Mouse (Mus musculus) heart, adult 2 months (tissue): ENCODE measurements around the gene Cnot9. TPM values are rescaled to one million over a fixed set of nuclear protein-coding genes. Genes with fewer than 3 reads are reported as not detected.

ENCODE experiments used
- DNase-seq, 2 experiments: peaks; one replicate each; pipeline ENCODE4 v3.0.0; 2021
- H3K27ac ChIP-seq: fragments of 200-600 bp; 2 replicates; pipeline ENCODE4 v1.8.1; 2022
- H3K27me3 ChIP-seq: fragments of 200-500 bp; 2 replicates; pipeline ENCODE4 v1.6.1; 2012; ENCODE audit warnings: mild to moderate bottlenecking, low read length, inconsistent platforms, mixed read lengths; ENCODE audit not compliant: control insufficient read depth, insufficient read depth
- H3K36me3 ChIP-seq: fragments of 200-500 bp; 2 replicates; pipeline ENCODE4 v1.6.1; 2012; ENCODE audit warnings: low read length, inconsistent platforms; ENCODE audit not compliant: control insufficient read depth, insufficient read depth
- H3K4me1 ChIP-seq: fragments of 200-500 bp; 2 replicates; pipeline ENCODE4 v1.6.1; 2011; ENCODE audit warnings: low read length; ENCODE audit not compliant: control insufficient read depth, insufficient read depth
- H3K4me3 ChIP-seq: fragments of 200-600 bp; 2 replicates; pipeline ENCODE4 v1.8.1; 2022
- H3K79me2 ChIP-seq: fragments of 200-500 bp; replicated peaks from 2 replicates; pipeline ENCODE4 v1.6.1; 2012; ENCODE audit warnings: mild to moderate bottlenecking, inconsistent platforms, low read length, moderate library complexity, mixed read lengths; ENCODE audit not compliant: control insufficient read depth, insufficient read depth
- H3K9ac ChIP-seq: fragments of 200-500 bp; 2 replicates; pipeline ENCODE4 v1.6.1; 2012; ENCODE audit warnings: low read depth, mild to moderate bottlenecking, control low read depth, inconsistent platforms, low read length, mixed read lengths
- CTCF ChIP-seq: fragments of 200-600 bp; IDR thresholded peaks from 2 replicates; pipeline ENCODE4 v1.8.1; 2022; ENCODE audit warnings: antibody characterized with exemption, mild to moderate bottlenecking, moderate library complexity
- EP300 ChIP-seq: fragments of 200-500 bp; IDR thresholded peaks from 2 replicates; pipeline ENCODE4 v1.6.1; 2011; ENCODE audit warnings: low read depth, low read length, control low read depth; ENCODE audit not compliant: insufficient read depth
- POLR2A ChIP-seq: fragments of 200-500 bp; IDR thresholded peaks from 2 replicates; pipeline ENCODE4 v1.6.1; 2011; ENCODE audit warnings: mild to moderate bottlenecking, low read depth, low read length, control low read depth; ENCODE audit not compliant: insufficient read depth
- WGBS: fragments of 180-500 bp; shearing (Covaris S2); methylation state at CpG from one replicate; pipeline ENCODE4 v1.1.7; 2018; 5-methylcytosine and 5-hydroxymethylcytosine counted together
- intact Hi-C: fragments of 180-260 bp; cut with DNase I; formaldehyde crosslinking; loops from one replicate; pipeline ENCODE4 v1.15.1; 2025
- polyA plus RNA-seq: library from polyadenylated mRNA; depleted of rRNA; stranded (reverse); fragments of >200 nt; gene quantifications from 2 replicates; pipeline ENCODE4 v1.2.3, GENCODE M21; 2012
- total RNA-seq, 2 experiments: library from RNA; stranded (reverse); gene quantifications; 2 replicates each; pipeline ENCODE4 v1.2.3; 2021

The Cnot9 gene
- total and polyA plus RNA-seq, 3 experiments, result 10.0 to 12.6 (median 11.8) TPM

- H3K4me3 ChIP-seq, result no peak overlapping the region
- no peaks in the 10 kb centered on the region; the same call in 1 of the 2 replicates for H3K36me3 ChIP-seq
- intact Hi-C loops, result no loop called here
- 93% methylated on average over 7 of the region's 7 CpGs for WGBS
- H3K9ac ChIP-seq, result no peak overlapping the region
- TF ChIP-seq CTCF (no peak), POLR2A (no peak), EP300 (no peak)
- H3K27me3 ChIP-seq, result no peaks in the 10 kb centered on the region
- no peaks in the 10 kb centered on the region for H3K79me2 ChIP-seq
- no peaks in the 10 kb centered on the region for H3K4me1 ChIP-seq
- no peak for DNase-seq
- no peak overlapping the region for H3K27ac ChIP-seq
Observed at GRCm38 (mm10) chr1:74528589-74528988, 22.7 kb downstream of the Cnot9 start.

- 0 out of 2 replicates have a peak, but pooled peaks cover 2% of the 10 kb centered on the region for H3K27me3 ChIP-seq
- H3K9ac ChIP-seq, result no peak overlapping the region
- H3K27ac ChIP-seq, result no peak overlapping the region
- no peak for TF ChIP-seq POLR2A
- TF ChIP-seq EP300, result no peak
- no peak for TF ChIP-seq CTCF
- no peak overlapping the region for H3K4me3 ChIP-seq
- no peaks in the 10 kb centered on the region for H3K79me2 ChIP-seq
- DNase-seq, result no peak
- no peaks in the 10 kb centered on the region for H3K4me1 ChIP-seq
- no peaks in the 10 kb centered on the region for H3K36me3 ChIP-seq
- intact Hi-C loops, result no loop called here
Observed at GRCm38 (mm10) chr1:74538650-74539049, 32.8 kb downstream of the Cnot9 start.

- no peak for DNase-seq
- Histone ChIP-seq H3K27ac (no peak within 1 kb of the TSS), H3K9ac (no peak within 1 kb of the TSS), H3K79me2 (no peaks in the 10 kb centered on the region), H3K4me1 (no peaks in the 10 kb centered on the region), H3K27me3 (0 out of 2 replicates have a peak, but pooled peaks cover 2% of the 10 kb centered on the region), H3K4me3 (no peak within 1 kb of the TSS), H3K36me3 (no peaks in the 10 kb centered on the region)
- WGBS, result 20% methylated on average over 6 of the region's 6 CpGs
- intact Hi-C loops, result no loop called here
- TF ChIP-seq EP300, result no peak
- no peak for TF ChIP-seq POLR2A
- TF ChIP-seq CTCF, result no peak
Observed at GRCm38 (mm10) chr1:74542451-74542961, 36.6 kb downstream of the Cnot9 start, which contains the start of gene Plcd4. Gene Plcd4, plus strand, starts transcription at chr1:74542888.

GRCm38 (mm10) chr1:74544184-74544583 is 38.3 kb downstream of the Cnot9 start, which contains the start of gene Usp37:
Gene Usp37, minus strand, starts transcription at chr1:74544284.
- WGBS, result 76% methylated on average over 4 of the region's 4 CpGs
- no peak within 1 kb of the TSS for H3K4me3 ChIP-seq
- 0 out of 2 replicates have a peak, but pooled peaks cover 2% of the 10 kb centered on the region for H3K27me3 ChIP-seq
- TF ChIP-seq EP300, result no peak
- TF ChIP-seq CTCF, result no peak
- no peak for TF ChIP-seq POLR2A
- no peaks in the 10 kb centered on the region for H3K36me3 ChIP-seq
- no peak within 1 kb of the TSS for H3K27ac ChIP-seq
- intact Hi-C loops, result no loop called here
- DNase-seq, result no peak
- no peaks in the 10 kb centered on the region for H3K4me1 ChIP-seq
- no peak within 1 kb of the TSS for H3K9ac ChIP-seq
- no peaks in the 10 kb centered on the region for H3K79me2 ChIP-seq

- DNase-seq, result no peak
- intact Hi-C loops, result no loop called here
- Histone ChIP-seq H3K79me2 (no peaks in the 10 kb centered on the region), H3K4me3 (no peak overlapping the region), H3K27me3 (no peaks in the 10 kb centered on the region), H3K27ac (no peak overlapping the region), H3K9ac (no peak overlapping the region), H3K4me1 (no peaks in the 10 kb centered on the region), H3K36me3 (no peaks in the 10 kb centered on the region)
- 82% methylated on average over 5 of the region's 5 CpGs for WGBS
- TF ChIP-seq EP300 (no peak), POLR2A (no peak), CTCF (no peak)
Observed at GRCm38 (mm10) chr1:74559061-74559460, 53.2 kb downstream of the Cnot9 start.

- H3K9ac ChIP-seq, result no peak overlapping the region
- no peaks in the 10 kb centered on the region for H3K4me1 ChIP-seq
- DNase-seq, result no peak
- no peak overlapping the region for H3K4me3 ChIP-seq
- H3K36me3 ChIP-seq, result no peaks in the 10 kb centered on the region; the same call in 1 of the 2 replicates
- intact Hi-C loops, result no loop called here
- WGBS, result 87% methylated on average over 6 of the region's 6 CpGs
- no peak overlapping the region for H3K27ac ChIP-seq
- no peak for TF ChIP-seq EP300
- no peak for TF ChIP-seq CTCF
- no peak for TF ChIP-seq POLR2A
- no peaks in the 10 kb centered on the region for H3K27me3 ChIP-seq
- H3K79me2 ChIP-seq, result no peaks in the 10 kb centered on the region
Observed at GRCm38 (mm10) chr1:74565834-74566233, 60.0 kb downstream of the Cnot9 start.
